Mouse (Mus musculus) megakaryocyte, embryonic 14.5 days (primary cell): ENCODE results near the gene Olfr676. TPM values are rescaled to one million over a fixed set of nuclear protein-coding genes. Genes with fewer than 3 reads are reported as not detected.
"Not testable (repeated sequence)": the region's sequence is repeated elsewhere in the genome, so short reads cannot be mapped to it uniquely, and the experiment has no call there.

ENCODE experiments used
- H3K27me3 ChIP-seq: replicated peaks from 2 replicates; pipeline ENCODE3; 2012; ENCODE audit warnings: inconsistent platforms
- H3K36me3 ChIP-seq: replicated peaks from 2 replicates; pipeline ENCODE3; 2012; ENCODE audit warnings: low read length, inconsistent platforms, mixed read lengths
- H3K4me1 ChIP-seq: 2 replicates; pipeline ENCODE4 v1.6.1; 2012; ENCODE audit warnings: inconsistent platforms
- H3K4me3 ChIP-seq: replicated peaks from 2 replicates; pipeline ENCODE3; 2012; ENCODE audit warnings: moderate library complexity, mild to moderate bottlenecking, inconsistent platforms
- H3K9me3 ChIP-seq: 2 replicates; pipeline ENCODE4 v1.6.1; 2012; ENCODE audit warnings: inconsistent platforms
- FLI1 ChIP-seq: IDR thresholded peaks from 2 replicates; pipeline ENCODE4 v1.6.1; 2012; ENCODE audit warnings: low read length, inconsistent platforms, mixed read lengths
- GATA1 ChIP-seq: IDR thresholded peaks from 3 replicates; pipeline ENCODE4 v1.6.1; 2012; ENCODE audit warnings: mixed read lengths, low read length, inconsistent platforms, borderline replicate concordance
- polyA plus RNA-seq: library from polyadenylated mRNA; stranded (reverse); fragments of >175 nt; gene quantifications from 2 replicates; pipeline ENCODE4 v1.2.3, GENCODE M21; 2012; ENCODE audit warnings: low replicate concordance; ENCODE audit not compliant: insufficient read depth

The Olfr676 gene
- polyA plus RNA-seq, result not detected in 2 replicates

GRCm38 (mm10) chr7:105032398-105032797, at the start of gene Olfr676:
TSS of gene Olfr676 (plus strand) at chr7:105032698.
- no peak for TF ChIP-seq FLI1
- TF ChIP-seq GATA1, result no peak
- Histone ChIP-seq H3K9me3 (peaks cover 4% of the 10 kb centered on the region; the same call in 1 of the 2 replicates), H3K27me3 (no peaks in the 10 kb centered on the region), H3K36me3 (no peaks in the 10 kb centered on the region), H3K4me1 (no peaks in the 10 kb centered on the region), H3K4me3 (no peak within 1 kb of the TSS)

GRCm38 (mm10) chr7:105001929-105002328, 30.6 kb upstream of the Olfr676 start, which contains the start of gene Olfr672:
TSS of gene Olfr672 (minus strand) at chr7:105002029.
- H3K36me3 ChIP-seq, result no peaks in the 10 kb centered on the region
- 0 out of 2 replicates have a peak, but pooled peaks cover 3% of the 10 kb centered on the region for H3K9me3 ChIP-seq

GRCm38 (mm10) chr7:105022530-105022929, 10.0 kb upstream of the Olfr676 start:
- no peaks in the 10 kb centered on the region for H3K27me3 ChIP-seq
- no peaks in the 10 kb centered on the region for H3K9me3 ChIP-seq
- TF ChIP-seq GATA1, result no peak
- no peak for TF ChIP-seq FLI1
- H3K4me3 ChIP-seq, result no peak overlapping the region
- H3K36me3 ChIP-seq, result no peaks in the 10 kb centered on the region
- H3K4me1 ChIP-seq, result no peaks in the 10 kb centered on the region

More at GRCm38 (mm10) chr7:105001929-105002328, 30.6 kb upstream of the Olfr676 start, which contains the start of gene Olfr672:
- H3K4me3 ChIP-seq, result no peak within 1 kb of the TSS
- no peak for TF ChIP-seq GATA1
- no peak for TF ChIP-seq FLI1
- no peaks in the 10 kb centered on the region for H3K4me1 ChIP-seq
- no peaks in the 10 kb centered on the region for H3K27me3 ChIP-seq

- TF ChIP-seq GATA1 (no peak), FLI1 (no peak)
- Histone ChIP-seq H3K4me1 (no peaks in the 10 kb centered on the region), H3K4me3 (no peak within 1 kb of the TSS), H3K36me3 (no peaks in the 10 kb centered on the region), H3K9me3 (no peaks in the 10 kb centered on the region), H3K27me3 (no peaks in the 10 kb centered on the region)
Measured at GRCm38 (mm10) chr7:105028360-105028759, 4.1 kb upstream of the Olfr676 start, which contains the start of gene Olfr675. TSS of gene Olfr675 (minus strand) at chr7:105028460.

- H3K9me3 ChIP-seq, H3K4me1 ChIP-seq, H3K36me3 ChIP-seq, H3K27me3 ChIP-seq, H3K4me3 ChIP-seq: not testable (repeated sequence)
Measured at GRCm38 (mm10) chr7:105033836-105034235, 1.3 kb downstream of the Olfr676 start.

GRCm38 (mm10) chr7:105058951-105059350, 26.5 kb downstream of the Olfr676 start:
- Histone ChIP-seq H3K36me3 (no peaks in the 10 kb centered on the region), H3K4me1 (no peaks in the 10 kb centered on the region), H3K9me3 (peaks cover 6% of the 10 kb centered on the region; the same call in 1 of the 2 replicates), H3K4me3 (no peak overlapping the region), H3K27me3 (no peaks in the 10 kb centered on the region)
- TF ChIP-seq GATA1 (no peak), FLI1 (no peak)

- TF ChIP-seq GATA1, result no peak
- no peak for TF ChIP-seq FLI1
- H3K27me3 ChIP-seq, result no peaks in the 10 kb centered on the region
- no peak within 1 kb of the TSS for H3K4me3 ChIP-seq
- H3K36me3 ChIP-seq, result no peaks in the 10 kb centered on the region
- H3K9me3 ChIP-seq, result no peaks in the 10 kb centered on the region
- no peaks in the 10 kb centered on the region for H3K4me1 ChIP-seq
Measured at GRCm38 (mm10) chr7:105064175-105064574, 31.7 kb downstream of the Olfr676 start, which contains the start of gene Olfr678. TSS of gene Olfr678 (plus strand) at chr7:105064475.

GRCm38 (mm10) chr7:105080905-105081304, 48.4 kb downstream of the Olfr676 start, which contains the start of gene Olfr679:
TSS of gene Olfr679 (plus strand) at chr7:105081205.
- H3K36me3 ChIP-seq, result no peaks in the 10 kb centered on the region
- no peak for TF ChIP-seq GATA1
- no peak for TF ChIP-seq FLI1
- H3K27me3 ChIP-seq, result no peaks in the 10 kb centered on the region
- H3K4me1 ChIP-seq, result no peaks in the 10 kb centered on the region
- no peak within 1 kb of the TSS for H3K4me3 ChIP-seq
- H3K9me3 ChIP-seq, result no peaks in the 10 kb centered on the region

Other genes starting within 250 kb of the Olfr676 start
- not detected in 2 replicates for gene Usp17lb, start 190.1 kb upstream of the Olfr676 start, polyA plus RNA-seq
- not detected in 2 replicates for gene Usp17la, start 175.7 kb upstream of the Olfr676 start, polyA plus RNA-seq
- gene Olfr665, start 154.7 kb upstream of the Olfr676 start, polyA plus RNA-seq, result not detected in 2 replicates
- not detected in 2 replicates for gene Olfr666, start 136.7 kb upstream of the Olfr676 start, polyA plus RNA-seq
- gene Olfr667, start 111.2 kb upstream of the Olfr676 start, polyA plus RNA-seq, result not detected in 2 replicates
- not detected in 2 replicates for gene Olfr668, start 104.6 kb upstream of the Olfr676 start, polyA plus RNA-seq
- not detected in 2 replicates for gene Olfr669, start 98.5 kb upstream of the Olfr676 start, polyA plus RNA-seq
- not detected in 2 replicates for gene Olfr670, start 70.1 kb upstream of the Olfr676 start, polyA plus RNA-seq
- 2.6 TPM in 1 of 2 replicates, not detected in the other for gene Olfr671, start 53.6 kb upstream of the Olfr676 start, polyA plus RNA-seq
- not detected in 2 replicates for gene Olfr672, start 30.7 kb upstream of the Olfr676 start, polyA plus RNA-seq
- gene Olfr675, start 4.2 kb upstream of the Olfr676 start, polyA plus RNA-seq, result not detected in 2 replicates
- gene Olfr677, start 18.7 kb downstream of the Olfr676 start, polyA plus RNA-seq, result not detected in 2 replicates
- not detected in 2 replicates for gene Olfr678, start 31.8 kb downstream of the Olfr676 start, polyA plus RNA-seq
- gene Olfr679, start 48.5 kb downstream of the Olfr676 start, polyA plus RNA-seq, result not detected in 2 replicates
- not detected in 2 replicates for gene Olfr680-ps1, start 60.1 kb downstream of the Olfr676 start, polyA plus RNA-seq
- not detected in 2 replicates for gene Olfr681, start 84.1 kb downstream of the Olfr676 start, polyA plus RNA-seq
- not detected in 2 replicates for gene Olfr683, start 114.3 kb downstream of the Olfr676 start, polyA plus RNA-seq
- gene Olfr684, start 131.0 kb downstream of the Olfr676 start, polyA plus RNA-seq, result not detected in 2 replicates
- not detected in 2 replicates for gene Olfr685, start 153.3 kb downstream of the Olfr676 start, polyA plus RNA-seq
- not detected in 2 replicates for gene Olfr686, start 174.8 kb downstream of the Olfr676 start, polyA plus RNA-seq